Mouse (Mus musculus) skeletal muscle tissue, adult 2 months (tissue): ENCODE measurements around the gene Dusp10.

Experiments used
- DNase-seq: peaks from one replicate; pipeline ENCODE4 v3.0.0-alpha.2; 2012; ENCODE audit warnings: low read depth, low spot score

The Dusp10 gene

DNA sequence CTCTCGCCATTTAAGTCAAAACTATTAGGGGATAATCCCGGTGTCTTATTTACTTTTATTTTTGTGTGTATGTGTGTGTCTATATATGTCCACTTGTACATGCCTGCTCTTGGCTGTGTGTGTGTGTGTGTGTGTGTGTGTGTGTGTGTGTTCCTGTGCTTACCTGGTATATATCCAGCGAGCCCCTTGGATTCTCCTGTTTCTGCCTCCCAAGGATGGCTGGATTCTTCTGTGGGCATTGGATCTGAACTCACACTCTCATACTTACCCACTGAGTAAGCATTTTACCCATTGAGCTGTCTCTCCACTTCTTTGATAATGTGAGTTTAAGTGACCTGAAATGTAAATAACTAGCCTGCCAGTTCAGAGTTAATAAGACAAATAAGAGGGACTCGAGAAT, 40.6 kb downstream of the Dusp10 start:
- no peak for DNase-seq

GRCm38 (mm10) chr1:184054176-184054575, 41.1 kb downstream of the Dusp10 start:
- DNase-seq = no peak

DNA sequence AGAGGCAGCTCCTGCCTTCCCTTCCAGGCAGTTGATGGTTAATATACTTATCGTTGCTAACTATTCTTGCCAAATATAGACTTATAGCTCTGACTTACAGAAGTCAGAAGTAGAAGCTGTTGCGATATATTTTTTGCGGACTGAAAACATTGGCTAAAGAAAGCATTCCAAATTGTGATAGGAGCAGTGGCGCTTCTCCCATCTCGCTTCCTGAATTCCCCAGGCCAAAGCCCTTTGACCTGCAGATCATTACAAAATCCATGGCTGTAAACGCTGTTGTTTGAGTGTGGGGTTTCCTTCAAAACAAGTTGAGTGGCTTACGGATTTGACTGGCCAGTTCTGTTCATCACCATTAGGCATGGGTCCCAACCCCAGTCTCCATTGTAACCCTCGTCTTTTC, 45.1 kb downstream of the Dusp10 start:
- DNase-seq = no peak

- DNase-seq = peak; percentile 66
These were observed 46.7 kb downstream of the Dusp10 start for GRCm38 (mm10) chr1:184059814-184060213.

GRCm38 (mm10) chr1:184060381-184060780, 47.3 kb downstream of the Dusp10 start:
- DNase-seq = no peak

DNA sequence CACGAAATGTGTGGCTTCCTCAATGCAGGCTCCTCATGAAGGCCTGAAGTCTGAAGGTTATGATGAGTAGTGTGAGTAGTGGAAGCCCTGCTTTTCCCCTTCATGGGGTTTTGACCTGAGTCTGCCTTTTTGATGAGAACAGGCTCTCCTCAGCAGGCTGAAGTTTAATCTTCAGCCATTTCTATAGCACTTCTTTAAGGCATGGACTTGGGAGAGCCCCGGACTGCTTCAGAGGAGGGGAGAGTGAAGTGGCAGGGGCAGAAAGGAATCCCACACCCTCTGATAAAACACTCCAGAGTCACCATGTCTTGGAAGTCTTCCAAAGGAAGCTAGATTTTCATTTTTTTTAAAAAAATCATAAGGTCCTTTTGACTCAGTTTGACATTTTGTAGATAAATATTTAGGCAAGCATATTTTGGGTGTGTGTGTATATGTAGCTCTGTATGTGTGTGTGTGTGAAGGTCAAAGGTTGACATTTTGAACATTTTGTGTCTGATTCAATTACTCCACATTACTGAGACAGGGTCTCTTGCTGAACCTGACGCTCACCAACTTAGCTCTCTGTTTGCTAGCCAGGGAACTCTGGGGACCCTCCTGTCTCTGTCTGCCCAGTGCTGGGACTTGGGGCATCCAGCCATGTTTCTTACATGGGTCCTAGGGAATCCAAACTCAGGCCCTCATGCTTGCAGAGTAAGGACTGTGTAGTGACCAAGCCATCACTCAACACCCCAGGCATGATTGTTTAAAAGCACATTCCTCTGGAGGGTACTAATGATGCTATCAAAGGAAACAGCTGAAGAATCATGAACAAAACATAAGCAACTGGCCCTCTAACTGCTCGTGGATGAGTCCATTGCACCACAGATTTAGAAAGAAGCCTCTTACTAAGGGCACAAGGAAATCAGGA, 48.0 kb downstream of the Dusp10 start:
- no peak for DNase-seq

DNA sequence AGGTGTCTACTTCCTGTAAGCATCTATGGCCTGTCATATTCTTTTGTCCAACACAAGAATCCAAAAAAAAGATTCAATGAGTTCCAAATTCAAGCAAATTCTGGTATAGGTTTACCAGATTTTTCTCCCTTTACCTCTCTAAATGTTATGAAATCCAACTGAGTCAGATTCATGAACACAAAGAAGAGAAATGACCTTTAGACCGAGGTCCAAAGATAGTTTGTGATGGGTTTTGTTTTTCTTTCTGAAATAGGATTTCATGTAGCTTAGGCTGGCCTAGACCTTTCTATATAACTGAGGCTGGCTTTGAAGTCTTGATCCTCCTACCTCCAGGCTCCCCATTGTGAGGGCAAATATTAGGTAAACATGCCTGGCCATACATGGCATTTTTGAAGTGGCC, 48.8 kb downstream of the Dusp10 start:
- DNase-seq = no peak

- peak; percentile 76 for DNase-seq
These were observed 51.2 kb downstream of the Dusp10 start for GRCm38 (mm10) chr1:184064306-184064705.

DNA sequence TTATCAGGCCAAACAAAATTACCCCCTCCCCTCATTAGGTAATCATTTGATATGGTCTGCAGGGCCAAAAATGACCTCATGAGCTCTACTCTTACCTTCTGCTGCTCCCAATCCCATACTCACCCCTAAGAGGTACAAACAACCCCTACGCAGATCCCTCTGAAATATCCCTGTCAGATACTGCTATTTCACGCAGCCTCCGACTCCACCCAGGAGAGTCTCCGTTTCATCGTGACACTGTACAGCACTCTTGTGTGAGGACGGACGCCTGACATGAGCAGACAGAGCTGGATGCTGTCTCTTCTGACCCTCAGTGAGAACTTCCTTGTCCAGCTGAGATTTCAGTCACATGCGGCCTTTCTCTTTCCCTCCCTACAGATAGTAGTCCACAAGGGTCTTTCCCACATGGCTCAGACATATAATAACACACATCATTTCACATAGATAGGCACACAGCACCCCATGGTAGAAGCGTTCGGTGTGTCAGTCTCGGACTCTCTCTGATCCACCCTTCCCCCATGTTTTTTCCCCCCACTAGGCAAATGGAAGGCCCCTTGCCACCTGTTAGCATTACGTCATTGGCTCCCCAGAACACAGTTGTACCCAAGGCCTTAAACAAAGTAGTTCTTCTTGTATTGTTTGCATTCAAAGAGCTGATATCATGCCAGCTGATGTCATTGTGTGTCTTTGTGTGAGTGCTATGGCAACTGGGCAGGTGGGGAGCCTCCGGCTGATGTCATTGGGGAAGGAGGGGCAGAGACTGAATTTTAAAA, 52.7 kb downstream of the Dusp10 start:
- no peak for DNase-seq

DNA sequence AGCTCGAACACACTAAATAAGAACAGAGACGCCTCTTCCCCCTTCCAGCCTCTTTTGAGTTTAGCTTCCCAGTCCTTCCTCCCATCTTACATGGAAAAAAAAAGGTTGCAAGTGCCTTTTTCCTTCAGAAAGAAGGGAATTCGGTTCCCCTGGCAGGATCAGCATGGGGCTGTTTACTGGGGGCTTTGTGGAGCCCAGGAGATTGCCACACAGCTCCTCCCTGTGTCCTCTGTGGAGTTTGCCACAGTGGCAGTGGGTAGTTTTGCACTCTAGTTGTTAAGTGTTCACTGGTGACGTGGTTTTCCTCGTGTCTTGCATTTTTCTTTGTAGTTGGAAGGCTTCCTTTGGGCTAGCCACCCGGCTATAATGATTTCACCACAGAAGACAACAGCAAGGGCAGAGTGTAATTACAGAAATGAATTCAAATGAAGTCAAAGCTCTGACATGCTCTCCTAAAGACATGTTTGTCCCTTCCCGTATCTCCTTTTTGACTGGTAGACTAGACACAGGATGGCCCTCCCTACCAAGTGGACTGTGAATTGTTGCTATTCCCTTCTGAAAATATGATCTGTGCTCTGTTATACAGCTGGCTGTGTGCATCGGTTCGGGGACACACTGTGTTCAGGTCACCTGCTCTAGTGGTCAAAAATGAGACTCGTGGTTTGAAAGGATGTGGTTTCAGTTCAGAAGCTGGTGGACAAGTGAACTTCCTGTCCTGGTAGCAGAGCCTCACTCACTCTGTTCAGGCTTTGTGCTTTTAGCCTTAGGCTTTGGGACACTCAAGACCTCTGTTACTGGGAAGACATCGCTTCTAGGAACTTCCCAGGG, 53.6 kb downstream of the Dusp10 start:
- no peak for DNase-seq

DNA sequence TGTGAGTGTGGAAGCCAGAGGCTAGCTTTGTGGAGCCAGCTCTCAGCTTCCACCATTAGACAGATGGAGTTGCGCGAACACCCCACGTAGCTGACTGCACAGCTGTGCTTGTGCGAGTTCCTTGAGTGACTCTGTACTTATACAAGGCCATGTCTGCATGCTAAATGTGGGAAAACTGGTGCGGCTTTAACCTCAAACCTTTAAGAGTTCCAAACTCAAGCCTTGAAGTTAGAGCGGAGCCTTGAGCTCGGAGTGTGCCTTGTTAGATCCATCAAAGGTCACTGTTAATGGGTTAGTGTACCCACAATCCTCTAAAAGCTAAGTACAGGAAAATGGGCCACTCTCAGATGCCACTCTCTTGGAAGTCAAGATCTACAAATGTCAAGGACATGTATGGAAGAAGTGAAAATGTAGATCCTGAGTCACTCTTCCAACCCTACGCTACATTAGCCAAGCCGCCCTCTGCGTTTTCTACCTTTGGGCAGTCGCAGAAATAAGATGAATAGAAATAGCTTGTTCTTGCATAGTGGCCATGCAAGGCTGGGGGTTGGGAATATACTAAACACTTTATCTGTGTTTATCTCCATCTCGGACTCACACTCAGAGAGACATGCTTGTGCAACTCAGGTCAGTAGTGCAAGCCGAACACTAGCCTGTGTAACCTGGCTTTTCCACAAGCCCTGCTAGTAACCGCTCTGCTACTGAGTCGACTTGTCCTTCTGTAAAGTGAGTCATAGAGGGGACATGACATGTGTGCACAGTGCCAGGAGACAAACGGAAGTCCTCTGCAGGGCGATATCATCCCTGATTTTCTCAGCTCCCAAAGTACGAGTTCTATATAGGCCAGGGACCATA, 54.8 kb downstream of the Dusp10 start:
- no peak for DNase-seq

GRCm38 (mm10) chr1:184068971-184069370, 55.9 kb downstream of the Dusp10 start:
- DNase-seq = no peak

DNA sequence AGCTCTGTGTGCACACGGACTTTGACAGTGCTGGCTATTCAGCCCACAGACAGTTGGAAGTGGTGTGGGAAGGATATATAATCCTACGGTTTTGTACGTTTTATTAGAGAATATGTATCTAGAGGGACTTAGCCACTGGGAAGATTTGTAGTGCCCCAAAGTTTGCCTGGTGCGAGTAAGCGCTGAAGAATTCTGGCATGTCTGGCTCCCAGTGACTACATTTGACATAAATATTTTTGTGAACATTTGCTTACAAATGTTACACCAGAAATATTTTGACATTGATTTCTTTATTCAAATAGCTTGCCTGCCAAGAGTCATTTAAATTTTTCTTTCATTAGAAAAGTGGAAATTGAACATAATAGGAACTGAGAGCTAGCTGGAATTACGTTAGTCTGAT, 63.0 kb downstream of the Dusp10 start:
- DNase-seq = no peak

- DNase-seq = peak; percentile 60
These were observed 63.7 kb downstream of the Dusp10 start for GRCm38 (mm10) chr1:184076756-184077155.

GRCm38 (mm10) chr1:184079304-184079703, 66.2 kb downstream of the Dusp10 start:
- no peak for DNase-seq

DNA sequence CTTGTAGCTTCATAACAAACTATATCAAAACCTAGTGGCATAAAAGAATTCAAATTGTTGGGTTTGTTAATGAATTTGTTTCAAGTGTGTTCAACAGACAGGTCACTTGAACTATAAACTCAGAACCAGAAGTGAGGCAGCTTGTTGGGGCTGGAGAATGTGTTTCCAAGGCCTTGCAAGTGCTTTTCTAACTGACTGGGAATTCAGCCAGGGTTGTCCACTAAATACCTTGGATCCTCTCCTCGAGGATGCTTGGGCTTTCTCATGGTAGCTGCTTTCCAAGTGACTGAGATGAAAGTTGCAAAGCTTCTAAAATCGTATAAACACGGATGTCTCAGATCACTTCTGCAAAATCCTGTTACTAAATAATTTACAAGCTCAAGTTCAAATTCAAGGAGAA, 69.6 kb downstream of the Dusp10 start:
- peak; percentile 64 for DNase-seq

DNA sequence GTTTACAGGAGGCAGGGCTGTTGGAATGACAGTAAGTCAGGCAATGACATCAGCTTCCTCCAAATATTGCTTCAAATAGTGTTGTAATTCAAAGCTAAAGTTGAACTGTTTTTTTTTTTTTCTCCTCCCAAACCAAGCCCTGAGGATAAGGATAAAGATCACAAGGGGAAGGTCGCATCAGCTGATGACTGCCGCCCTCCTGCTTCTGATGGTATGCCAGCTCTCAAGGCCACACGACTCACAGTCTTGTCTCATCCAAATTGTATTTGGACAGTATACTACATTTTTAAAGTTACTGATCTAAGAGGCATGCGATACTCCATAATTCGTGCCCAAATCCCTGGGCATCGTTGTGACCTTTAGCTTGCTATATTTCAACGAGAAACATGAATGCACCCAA, 70.1 kb downstream of the Dusp10 start:
- DNase-seq = no peak

GRCm38 (mm10) chr1:184084961-184085360, 71.9 kb downstream of the Dusp10 start:
- DNase-seq = peak; percentile 48

DNA sequence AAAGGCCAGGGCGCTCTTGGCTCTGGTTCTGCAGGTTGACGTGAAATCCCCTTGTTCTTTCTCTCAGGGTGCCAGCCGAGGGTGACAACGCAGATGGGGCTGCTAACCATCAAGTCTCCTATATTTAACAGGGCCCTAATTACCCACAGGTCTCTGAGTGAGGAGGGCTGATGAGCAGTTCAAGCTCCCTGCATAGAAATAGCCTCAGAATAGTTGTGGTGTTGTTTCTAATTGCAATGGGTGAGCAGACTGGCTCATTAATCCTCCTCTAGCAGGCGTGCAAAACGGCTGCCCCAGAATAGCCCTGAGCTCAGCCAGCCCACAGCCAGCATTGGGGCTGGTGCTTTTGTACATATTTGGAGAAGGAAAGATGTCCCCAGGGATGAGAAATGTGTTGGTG, 77.4 kb downstream of the Dusp10 start:
- no peak for DNase-seq

GRCm38 (mm10) chr1:184094914-184095313, 81.8 kb downstream of the Dusp10 start:
- DNase-seq = no peak

- DNase-seq = no peak
These were observed 87.3 kb downstream of the Dusp10 start for GRCm38 (mm10) chr1:184100414-184100813.
